Mouse (Mus musculus) macrophage (primary cell): ENCODE results near the gene Srgap3. TPM values are rescaled to one million over a fixed set of nuclear protein-coding genes. Genes with fewer than 3 reads are reported as not detected.
"Not testable (repeated sequence)": the region's sequence is repeated elsewhere in the genome, so short reads cannot be mapped to it uniquely, and the experiment has no call there.

Experiments
- H3K27ac ChIP-seq: fragments of 350-480 bp; formaldehyde crosslinking; 2 replicates; pipeline ENCODE4 v1.9.0; 2021
- H3K36me3 ChIP-seq: fragments of 350-480 bp; formaldehyde crosslinking; 2 replicates; pipeline ENCODE4 v1.9.0; 2021; ENCODE audit errors: inconsistent target
- H3K4me3 ChIP-seq: fragments of 350-480 bp; formaldehyde crosslinking; 2 replicates; pipeline ENCODE4 v1.9.0; 2021; ENCODE audit errors: inconsistent target
- H3K79me2 ChIP-seq: fragments of 350-480 bp; formaldehyde crosslinking; 2 replicates; pipeline ENCODE4 v1.9.0; 2021; ENCODE audit errors: inconsistent target
- WGBS: methylation state at CpG from one replicate; pipeline ENCODE4 v1.1.7; 2026; ENCODE audit warnings: inconsistent platforms; ENCODE audit not compliant: missing documents; 5-methylcytosine and 5-hydroxymethylcytosine counted together
- polyA plus RNA-seq: library from polyadenylated mRNA; stranded (reverse); fragments of 250-400 nt; gene quantifications from 3 replicates; pipeline ENCODE4 v1.2.4, GENCODE M21; 2018; ENCODE audit warnings: inconsistent platforms

The Srgap3 gene
- polyA plus RNA-seq, 1 experiment from 2014 or later, result 0.42 TPM

DNA sequence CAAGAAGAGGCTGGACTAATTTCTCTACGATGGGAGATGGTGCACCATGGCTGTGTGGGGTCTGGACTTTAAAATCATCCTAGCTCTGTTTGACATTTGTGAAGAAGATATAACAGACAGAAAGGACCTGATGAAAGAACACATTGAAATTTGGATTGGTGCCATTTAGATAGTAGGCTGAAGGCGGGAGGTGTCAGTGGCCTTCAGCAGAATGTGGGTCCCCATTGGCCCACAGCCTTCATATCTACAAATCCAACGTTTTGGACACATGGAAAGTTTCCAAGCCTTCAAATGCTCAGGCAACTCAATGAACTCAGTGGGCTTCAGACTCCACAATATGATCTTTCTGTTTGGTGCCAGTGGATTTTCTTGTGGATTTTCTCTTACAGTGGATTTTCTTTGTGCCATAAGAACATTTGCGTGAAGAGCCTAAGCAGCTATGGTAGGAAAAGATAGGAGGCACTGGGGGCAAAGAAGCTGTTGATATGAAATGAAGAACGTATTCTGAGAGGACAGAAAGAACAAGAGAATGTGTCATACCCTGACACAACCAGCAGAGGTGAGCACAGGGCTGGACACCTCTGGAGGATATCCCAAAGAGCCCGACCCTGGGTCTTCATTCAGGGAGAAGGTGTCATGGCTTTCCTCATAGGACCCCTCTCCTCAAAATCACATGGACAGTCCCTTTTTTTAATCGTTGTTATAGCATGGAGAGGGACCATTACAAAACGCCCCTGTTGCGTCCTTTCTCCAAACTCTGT lies 78.7 kb downstream of the Srgap3 start:
- Histone ChIP-seq H3K4me3 (no peak overlapping the region), H3K79me2 (no peaks in the 10 kb centered on the region), H3K36me3 (no peaks in the 10 kb centered on the region), H3K27ac (no peak overlapping the region)
- WGBS, result 88% methylated on average over 9 of the region's 9 CpGs

DNA sequence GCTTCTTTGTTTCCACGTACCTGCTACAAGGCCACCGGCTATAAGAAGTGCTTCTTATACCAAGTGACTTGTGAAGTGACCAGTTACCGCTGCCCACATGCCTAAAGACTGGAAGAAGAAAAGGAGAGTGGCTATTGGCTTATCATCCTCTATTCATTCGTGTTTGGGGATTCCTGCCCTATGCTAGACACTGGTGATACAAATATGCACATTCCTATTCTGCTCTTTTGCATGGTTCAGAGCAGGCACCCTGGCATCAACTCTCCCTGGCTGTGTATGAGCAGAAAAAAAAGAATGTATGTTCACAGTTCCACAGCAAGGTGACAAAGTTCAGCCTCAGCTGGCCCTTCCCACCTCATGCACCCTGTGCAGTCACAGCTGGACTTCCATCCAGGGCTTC lies 81.0 kb downstream of the Srgap3 start:
- Histone ChIP-seq H3K36me3 (no peaks in the 10 kb centered on the region), H3K79me2 (no peaks in the 10 kb centered on the region), H3K4me3 (no peak overlapping the region), H3K27ac (no peak overlapping the region)
- 96% methylated on average over 4 of the region's 4 CpGs for WGBS

DNA sequence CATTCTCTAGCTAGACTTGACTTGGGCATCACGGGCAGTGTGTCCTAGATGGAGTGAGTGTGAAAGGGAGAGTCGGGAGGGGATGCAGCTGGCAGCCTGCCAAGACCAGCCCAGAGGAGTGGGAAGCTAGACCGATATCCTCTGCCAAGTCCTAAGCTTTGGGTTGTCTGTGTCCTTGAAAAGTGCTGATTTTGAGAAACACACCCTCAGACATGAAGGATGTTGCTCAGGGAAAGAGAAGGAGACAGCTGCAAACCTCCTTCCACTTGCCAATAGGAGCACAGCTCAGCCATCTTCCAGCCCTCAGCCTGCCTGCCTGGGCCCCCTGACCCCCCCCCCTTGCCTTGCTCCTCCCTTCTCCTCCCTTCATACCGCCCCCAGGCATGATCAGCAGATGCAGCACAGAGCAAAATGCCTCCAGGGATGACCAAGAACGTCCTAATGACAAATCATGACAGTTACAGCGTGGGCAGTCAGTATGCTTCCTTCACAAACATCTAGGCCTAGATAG lies 82.0 kb downstream of the Srgap3 start:
- no peaks in the 10 kb centered on the region for H3K79me2 ChIP-seq
- no peak overlapping the region for H3K4me3 ChIP-seq
- WGBS, result 77% methylated on average over 6 of the region's 6 CpGs
- no peaks in the 10 kb centered on the region for H3K36me3 ChIP-seq
- no peak overlapping the region for H3K27ac ChIP-seq

DNA sequence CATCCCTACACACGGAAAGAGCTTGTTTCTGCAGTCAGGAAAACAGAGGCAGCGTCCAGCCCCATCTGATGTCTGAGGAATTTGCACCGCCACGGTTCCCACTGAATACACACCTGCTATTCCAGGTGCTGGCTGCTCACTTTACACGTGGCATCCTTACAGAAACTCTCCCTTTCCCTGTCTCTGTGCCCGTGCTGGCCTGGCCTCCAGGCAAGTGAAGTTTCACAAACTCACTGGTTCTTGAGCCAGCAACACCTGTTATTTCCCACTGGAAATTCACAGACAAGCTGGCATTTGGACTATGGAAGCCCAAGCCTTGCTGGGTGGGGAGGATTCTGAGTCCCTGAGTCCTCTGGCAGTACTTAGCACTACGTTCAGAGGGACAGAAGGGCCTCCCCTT lies 84.6 kb downstream of the Srgap3 start:
- no peak overlapping the region for H3K4me3 ChIP-seq
- H3K79me2 ChIP-seq, result no peaks in the 10 kb centered on the region
- H3K27ac ChIP-seq, result no peak overlapping the region
- no peaks in the 10 kb centered on the region for H3K36me3 ChIP-seq
- 95% methylated on average over 7 of the region's 7 CpGs for WGBS

DNA sequence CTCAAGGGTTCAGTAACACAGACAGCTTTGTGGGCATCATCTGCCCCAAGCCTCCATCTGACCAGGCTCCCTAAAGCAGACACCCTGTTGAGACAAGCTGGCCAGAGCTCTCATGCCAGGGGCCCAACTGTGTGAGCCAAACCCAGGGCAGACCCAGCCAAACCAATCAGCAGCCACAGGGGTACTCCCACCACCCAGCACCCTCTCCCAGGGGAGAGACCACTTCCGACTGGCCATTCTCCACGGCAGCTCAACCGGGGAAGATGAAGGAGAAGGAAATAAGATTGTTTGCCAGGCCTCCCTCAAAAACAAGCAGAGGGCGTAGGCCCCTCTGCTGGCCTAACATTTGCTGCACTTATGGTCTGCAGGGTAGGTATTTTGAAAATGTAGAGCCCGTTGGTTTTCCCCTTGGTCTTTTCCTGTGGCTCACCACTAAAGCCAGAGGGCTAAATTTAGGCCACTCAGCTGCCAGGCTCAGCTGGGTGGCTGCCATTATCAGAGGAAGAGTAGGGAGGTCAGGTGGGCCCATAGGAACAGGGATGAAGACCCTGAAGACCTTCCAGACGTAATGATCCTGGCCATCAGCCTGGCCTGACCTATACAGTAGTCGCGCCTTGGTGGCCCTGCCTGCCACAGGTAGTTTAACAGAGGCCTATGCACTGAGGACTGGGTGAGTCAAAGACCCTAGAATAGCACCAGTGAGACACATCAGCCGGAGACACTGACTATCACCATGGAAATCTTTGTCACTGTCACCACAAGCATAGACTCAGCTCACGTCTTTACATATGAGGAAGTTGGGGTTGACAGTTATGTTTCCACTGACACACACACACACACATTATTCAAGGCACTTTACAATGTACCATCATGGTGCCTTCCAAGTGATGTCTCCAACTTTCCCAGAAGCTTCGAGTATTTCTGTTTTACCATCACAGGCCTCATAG lies 85.4 kb downstream of the Srgap3 start:
- WGBS, result 29% methylated on average over 11 of the region's 11 CpGs
- peak overlapping the region; percentile 42 for H3K27ac ChIP-seq
- H3K4me3 ChIP-seq, result no peak overlapping the region
- H3K79me2 ChIP-seq, result no peaks in the 10 kb centered on the region
- H3K36me3 ChIP-seq, result no peaks in the 10 kb centered on the region

DNA sequence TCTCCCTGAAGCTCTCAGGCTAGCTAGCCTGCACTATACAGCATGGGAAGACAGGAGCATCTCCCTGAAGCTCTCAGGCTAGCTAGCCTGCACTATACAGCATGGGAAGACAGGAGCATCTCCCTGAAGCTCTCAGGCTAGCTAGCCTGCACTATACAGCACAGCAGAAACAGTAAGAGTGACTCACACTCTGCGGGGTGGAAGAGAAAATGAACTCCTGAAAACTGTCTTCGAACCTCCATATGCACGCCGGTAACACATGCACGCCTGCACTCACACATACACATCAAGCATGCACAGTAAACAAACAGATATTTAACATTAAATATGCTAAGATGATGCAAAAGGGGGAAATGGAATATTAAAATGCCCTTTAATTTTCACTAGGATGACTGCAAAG lies 86.8 kb downstream of the Srgap3 start:
- not testable (repeated sequence) for H3K4me3 ChIP-seq, H3K79me2 ChIP-seq, H3K27ac ChIP-seq, H3K36me3 ChIP-seq
- WGBS, result 92% methylated on average over 5 of the region's 5 CpGs

DNA sequence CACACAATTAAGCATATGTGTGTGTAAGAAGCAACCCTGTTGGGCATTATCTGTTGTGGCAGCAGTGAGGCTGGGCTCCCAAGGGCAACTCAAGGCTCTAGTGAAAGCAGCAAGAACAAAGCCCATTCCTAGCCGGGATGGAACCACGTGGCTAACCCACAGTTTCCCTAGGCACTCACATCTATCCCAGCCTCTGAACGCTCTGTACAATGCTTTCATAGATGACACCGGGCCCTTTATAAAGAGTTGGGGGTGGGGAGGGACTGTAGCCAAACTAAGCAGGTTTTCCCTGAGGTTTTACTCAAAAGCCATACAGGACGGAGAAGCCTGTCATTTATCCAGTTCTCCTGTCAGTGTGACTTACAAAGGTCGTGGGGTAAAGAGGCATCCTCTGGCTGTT lies 90.0 kb downstream of the Srgap3 start:
- 98% methylated on average over 6 of the region's 6 CpGs for WGBS
- Histone ChIP-seq H3K36me3 (no peaks in the 10 kb centered on the region), H3K27ac (no peak overlapping the region), H3K79me2 (no peaks in the 10 kb centered on the region), H3K4me3 (no peak overlapping the region)

DNA sequence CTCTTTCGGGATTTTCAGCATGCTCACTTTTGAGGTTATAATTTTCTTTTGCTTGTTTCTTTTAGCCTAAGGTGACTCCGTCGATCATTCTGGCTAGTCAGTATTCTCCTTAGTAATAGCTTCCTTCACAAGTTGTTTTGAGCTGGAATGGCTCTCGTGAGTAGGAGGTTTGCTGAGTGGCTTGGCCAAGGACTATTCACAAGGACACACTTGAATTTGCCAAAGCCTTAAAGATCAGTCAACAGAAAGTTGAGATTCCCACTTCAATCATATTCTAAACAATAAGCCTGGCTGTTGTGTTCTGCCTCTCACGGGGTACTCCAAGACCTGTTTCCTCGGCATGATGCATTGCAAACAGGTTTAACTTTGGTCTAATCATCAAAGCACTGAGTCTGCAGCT lies 91.9 kb downstream of the Srgap3 start:
- Histone ChIP-seq H3K4me3 (no peak overlapping the region), H3K27ac (no peak overlapping the region), H3K79me2 (no peaks in the 10 kb centered on the region), H3K36me3 (no peaks in the 10 kb centered on the region)
- 93% methylated on average over 6 of the region's 6 CpGs for WGBS

DNA sequence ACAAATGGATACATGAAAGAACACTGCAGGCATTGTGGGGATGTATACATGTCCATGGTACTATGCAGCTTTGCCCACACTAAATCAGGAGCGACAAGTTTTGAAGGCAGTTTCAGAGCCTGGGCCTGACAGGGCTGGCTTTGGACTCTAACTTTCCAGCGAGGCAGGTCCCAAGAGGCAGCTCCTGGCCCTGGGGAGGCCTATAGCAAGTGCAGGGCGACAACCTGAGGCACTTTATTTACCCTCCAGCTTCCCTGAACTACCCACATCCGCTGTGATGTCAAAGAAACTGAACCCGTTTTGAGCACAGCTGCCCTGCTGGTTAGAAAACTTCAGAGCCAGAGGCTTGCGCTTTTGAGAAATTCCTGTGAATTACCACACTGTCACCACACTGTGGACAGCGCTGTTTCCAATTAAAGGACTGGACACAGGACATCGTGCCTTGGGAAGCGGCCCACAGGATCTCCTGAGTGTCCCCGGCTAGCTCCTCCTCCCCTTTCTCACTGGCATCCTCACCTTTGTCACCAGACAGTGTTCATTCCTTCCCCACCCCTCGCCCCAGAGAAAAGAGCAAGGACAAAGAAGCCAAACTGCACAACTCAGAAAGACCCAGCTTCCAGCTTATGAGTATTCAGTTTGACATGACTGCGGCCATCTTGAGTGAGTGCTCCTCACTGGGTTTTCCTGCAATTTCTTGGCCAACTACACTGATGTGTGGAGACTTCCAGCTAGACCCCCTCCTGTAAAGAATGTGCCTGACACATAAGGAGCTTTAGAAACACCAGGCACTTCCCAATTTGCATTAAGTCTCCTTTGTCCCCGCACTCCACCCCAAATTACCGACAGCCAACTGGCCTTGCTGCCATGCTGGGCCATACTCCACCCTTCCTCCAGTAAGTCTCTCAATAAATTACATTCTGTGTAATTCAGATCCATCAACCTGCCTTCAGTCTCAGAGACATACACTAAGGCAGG lies 94.5 kb downstream of the Srgap3 start:
- Histone ChIP-seq H3K36me3 (no peaks in the 10 kb centered on the region), H3K27ac (no peak overlapping the region), H3K4me3 (no peak overlapping the region), H3K79me2 (no peaks in the 10 kb centered on the region)
- WGBS, result 77% methylated on average over 14 of the region's 14 CpGs

DNA sequence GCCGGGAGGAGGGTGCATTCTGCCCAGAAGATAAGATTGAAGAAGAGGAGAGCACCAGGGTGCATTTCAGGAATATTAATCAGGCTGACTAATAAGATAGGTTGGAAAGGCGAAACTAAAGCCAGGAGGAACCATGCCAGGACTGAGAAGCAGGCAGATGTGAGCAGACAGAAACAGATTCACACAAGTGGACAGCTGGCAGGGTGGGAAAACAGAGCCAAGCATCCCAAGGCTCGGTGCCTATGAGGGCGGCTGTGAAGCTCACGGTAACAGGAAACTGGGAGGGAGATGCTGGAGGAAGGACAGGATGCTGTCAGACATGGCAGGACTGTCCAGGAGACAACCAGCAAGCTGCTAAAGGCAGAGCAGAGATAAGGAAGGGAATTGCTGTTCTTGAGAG lies 96.3 kb downstream of the Srgap3 start:
- Histone ChIP-seq H3K36me3 (no peaks in the 10 kb centered on the region), H3K27ac (no peak overlapping the region), H3K79me2 (no peaks in the 10 kb centered on the region), H3K4me3 (no peak overlapping the region)
- 89% methylated on average over 5 of the region's 5 CpGs for WGBS

DNA sequence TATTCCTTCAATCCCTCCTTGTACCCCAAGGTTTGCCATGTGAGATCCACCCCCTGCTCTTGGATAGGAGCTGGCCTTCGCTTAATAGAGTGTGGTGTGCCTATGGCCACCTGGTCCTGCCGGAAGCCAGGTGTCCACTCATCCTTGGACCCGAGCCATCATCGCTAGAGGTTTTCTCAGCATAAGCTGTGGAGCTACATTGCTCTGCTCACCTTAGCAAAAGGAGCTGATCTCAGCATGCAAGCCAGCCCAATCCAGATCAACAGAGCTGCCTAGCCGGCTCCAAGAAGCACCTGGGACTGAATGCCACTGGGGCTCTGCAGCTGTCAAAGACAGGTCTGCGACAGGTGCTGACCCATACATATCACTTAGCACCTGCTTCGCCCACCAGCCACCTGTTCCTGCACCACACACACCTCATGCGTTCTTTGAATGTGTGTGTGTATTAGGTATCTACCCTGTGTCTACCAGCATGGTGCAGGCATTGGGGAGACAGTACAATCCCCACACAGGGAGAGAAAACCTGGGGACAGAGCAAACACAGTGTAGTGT lies 98.4 kb downstream of the Srgap3 start:
- WGBS, result 98% methylated on average over 8 of the region's 8 CpGs
- Histone ChIP-seq H3K27ac (no peak overlapping the region), H3K36me3 (no peaks in the 10 kb centered on the region), H3K79me2 (no peaks in the 10 kb centered on the region), H3K4me3 (no peak overlapping the region)

DNA sequence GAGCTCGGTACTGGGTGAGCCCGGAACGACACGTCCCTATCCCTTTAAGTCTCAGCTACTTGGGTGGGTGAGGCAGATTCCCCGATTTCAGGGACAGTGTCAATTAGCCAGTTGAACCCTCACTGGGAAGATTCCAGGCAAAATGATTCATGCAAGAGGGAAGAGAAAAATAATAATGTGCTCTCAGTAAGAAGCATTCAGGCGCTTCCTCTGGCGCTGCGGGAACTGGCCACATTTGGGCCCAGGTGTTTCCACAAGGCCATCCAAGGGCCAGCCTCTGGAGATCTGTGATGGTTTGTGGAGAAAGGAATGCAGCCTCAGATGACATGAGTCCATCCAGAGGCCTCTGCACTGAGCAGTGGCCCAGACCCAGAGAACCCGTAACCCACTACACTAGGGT lies 100.2 kb downstream of the Srgap3 start:
- 96% methylated on average over 9 of the region's 9 CpGs for WGBS

DNA sequence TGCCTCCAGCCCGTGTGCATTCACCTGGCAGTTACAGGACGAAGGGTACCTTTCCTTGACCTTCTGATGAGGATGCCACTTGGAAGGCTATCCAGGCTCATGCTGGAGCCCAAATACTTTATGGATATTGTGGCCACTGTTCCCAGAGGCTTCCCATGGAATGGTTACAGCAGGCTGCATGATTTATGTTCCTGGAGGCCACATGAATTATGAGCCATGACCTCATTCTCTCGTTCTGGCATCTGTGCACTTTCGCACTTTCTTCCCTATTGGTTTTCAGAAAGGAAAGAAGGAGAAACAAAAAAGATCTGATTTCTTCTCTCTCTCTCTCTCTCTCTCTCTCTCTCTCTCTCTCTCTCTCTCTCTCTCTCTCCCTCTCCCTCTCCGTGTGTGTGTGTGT lies 104.6 kb downstream of the Srgap3 start:
- 94% methylated on average over 4 of the region's 5 CpGs for WGBS
- Histone ChIP-seq H3K36me3 (no peaks in the 10 kb centered on the region), H3K79me2 (no peaks in the 10 kb centered on the region), H3K27ac (no peak overlapping the region), H3K4me3 (no peak overlapping the region)

More for the DNA sequence above, 100.2 kb downstream of the Srgap3 start:
- Histone ChIP-seq H3K27ac (no peak overlapping the region), H3K4me3 (no peak overlapping the region), H3K36me3 (no peaks in the 10 kb centered on the region), H3K79me2 (no peaks in the 10 kb centered on the region)

DNA sequence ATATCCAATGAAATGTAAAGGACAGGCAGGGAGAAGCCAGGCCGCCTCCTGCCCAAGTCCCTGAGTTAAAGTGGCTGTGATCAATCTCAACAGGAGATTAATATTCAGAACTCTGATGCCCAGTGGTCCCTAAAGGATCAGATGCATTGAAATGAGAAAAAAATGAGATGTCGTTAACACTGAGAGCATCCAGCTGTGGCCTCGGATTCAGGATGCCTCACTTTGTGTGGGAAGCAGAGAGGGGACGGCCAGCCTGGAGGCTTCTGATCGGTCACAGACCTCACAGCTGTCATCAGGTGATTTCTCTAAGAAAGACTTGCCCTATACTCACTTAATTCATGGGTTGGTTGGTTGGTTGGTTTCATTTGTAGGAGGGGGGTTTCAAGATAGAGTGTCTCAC lies 106.7 kb downstream of the Srgap3 start:
- H3K36me3 ChIP-seq, result no peaks in the 10 kb centered on the region
- 88% methylated on average over 5 of the region's 5 CpGs for WGBS
- no peak overlapping the region for H3K4me3 ChIP-seq

More for the DNA sequence above, 106.7 kb downstream of the Srgap3 start:
- H3K79me2 ChIP-seq, result no peaks in the 10 kb centered on the region
- H3K27ac ChIP-seq, result no peak overlapping the region
